Mouse (Mus musculus) small intestine, adult 2 months (tissue): Measurements from ENCODE around the gene Cenpm.

Source experiments
- CTCF ChIP-seq: fragments of 200-500 bp; IDR thresholded peaks from 2 replicates; pipeline ENCODE4 v1.5.1; 2012; ENCODE audit warnings: low read depth, mild to moderate bottlenecking, control low read depth, inconsistent platforms, low read length, moderate library complexity, mixed read lengths; ENCODE audit not compliant: insufficient replicate concordance, insufficient read length; ENCODE audit errors: extremely low read depth
- POLR2A ChIP-seq: fragments of 200-500 bp; IDR thresholded peaks from 2 replicates; pipeline ENCODE4 v1.6.1; 2012; ENCODE audit warnings: low read depth, mild to moderate bottlenecking, control low read depth, inconsistent platforms, low read length, moderate library complexity

- TF ChIP-seq CTCF (no peak), POLR2A (no peak)
Measured at GRCm38 (mm10) chr15:82198342-82198741, 46.2 kb downstream of the Cenpm start.
